Mouse (Mus musculus): ENCODE measurements at regions not wholly inside any gene's neighbourhood (a gene's known extent, or its start where the extent isn't known, plus 50 kb on each side); places are given as distances from the start of the nearest gene placed in this dataset.

DNA sequence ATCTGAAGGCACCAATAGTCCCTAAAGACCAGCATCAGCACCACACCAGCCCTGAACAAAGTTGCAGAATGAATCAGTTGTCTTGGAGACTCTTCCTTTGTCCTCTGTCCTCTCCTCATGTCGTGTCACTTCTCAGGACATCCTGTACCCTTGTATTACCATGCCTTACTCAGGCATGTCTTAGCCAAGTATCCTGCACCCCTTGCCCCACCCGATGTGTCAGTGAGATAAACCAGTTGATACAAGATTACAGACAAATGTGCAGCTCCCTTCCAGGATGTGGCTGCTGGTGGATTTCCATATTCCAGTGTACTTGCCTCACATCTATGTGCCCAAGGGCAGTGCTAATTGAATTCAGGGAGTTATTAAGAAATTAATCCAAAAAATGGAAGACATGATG lies 151.8 kb downstream of the Tbc1d30 start:
- Histone ChIP-seq H3K27me3 (ENCODE audit: control insufficient read depth, insufficient read depth, low read length) (no peaks in the 10 kb centered on the region), H3K4me1 (ENCODE audit: control insufficient read depth, insufficient read depth, low read length) (no peaks in the 10 kb centered on the region), H3K27ac (no peak overlapping the region), H3K9ac (ENCODE audit: low read depth, low read length) (no peak overlapping the region), H3K36me3 (ENCODE audit: control insufficient read depth, insufficient read depth, low read length) (no peaks in the 10 kb centered on the region), H3K79me2 (replicated peaks; ENCODE audit: control insufficient read depth, insufficient read depth, low read length) (no peaks in the 10 kb centered on the region), H3K4me3 (no peak overlapping the region)
- intact Hi-C loops (cut with DNase I) = no loop called here
- TF ChIP-seq EP300 (IDR thresholded peaks at IDR 0.05; ENCODE audit: insufficient read depth, low read depth, low read length) (no peak), POLR2A (IDR thresholded peaks at IDR 0.05; ENCODE audit: insufficient read depth, low read depth, low read length) (no peak), CTCF (IDR thresholded peaks at IDR 0.05) (no peak)
- no peak for DNase-seq
- WGBS = 41% methylated on average over 2 of the region's 2 CpGs

DNA sequence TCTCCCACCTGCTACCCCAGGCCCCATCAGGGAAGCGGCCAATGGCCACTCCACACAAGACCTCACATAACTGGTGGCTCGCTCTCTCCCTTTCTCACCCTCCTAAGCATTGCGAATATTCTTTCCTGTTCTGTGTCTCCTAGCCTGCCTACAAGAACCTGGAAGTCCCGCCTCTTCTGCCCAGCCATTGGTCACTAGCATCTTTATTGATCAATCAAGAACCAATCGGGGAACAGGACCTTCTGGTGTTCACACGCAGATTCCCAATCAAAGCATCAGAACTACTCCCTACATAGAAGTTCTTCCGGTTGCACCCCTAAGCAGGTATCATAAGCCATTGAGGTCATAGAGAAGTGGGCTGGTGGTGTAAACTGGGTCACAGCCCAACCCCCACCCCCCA lies 148.5 kb downstream of the Tbc1d30 start:
- Histone ChIP-seq H3K27ac (no peak overlapping the region), H3K79me2 (replicated peaks; ENCODE audit: control insufficient read depth, insufficient read depth, low read length) (no peaks in the 10 kb centered on the region), H3K27me3 (ENCODE audit: control insufficient read depth, insufficient read depth, low read length) (no peaks in the 10 kb centered on the region), H3K4me1 (ENCODE audit: control insufficient read depth, insufficient read depth, low read length) (no peaks in the 10 kb centered on the region), H3K4me3 (no peak overlapping the region), H3K36me3 (ENCODE audit: control insufficient read depth, insufficient read depth, low read length) (no peaks in the 10 kb centered on the region), H3K9ac (ENCODE audit: low read depth, low read length) (no peak overlapping the region)
- TF ChIP-seq EP300 (IDR thresholded peaks at IDR 0.05; ENCODE audit: insufficient read depth, low read depth, low read length) (no peak), POLR2A (IDR thresholded peaks at IDR 0.05; ENCODE audit: insufficient read depth, low read depth, low read length) (no peak), CTCF (IDR thresholded peaks at IDR 0.05) (no peak)
- intact Hi-C loops (cut with DNase I) = no loop called here
- DNase-seq = no peak
- WGBS = 90% methylated on average over 7 of the region's 7 CpGs

DNA sequence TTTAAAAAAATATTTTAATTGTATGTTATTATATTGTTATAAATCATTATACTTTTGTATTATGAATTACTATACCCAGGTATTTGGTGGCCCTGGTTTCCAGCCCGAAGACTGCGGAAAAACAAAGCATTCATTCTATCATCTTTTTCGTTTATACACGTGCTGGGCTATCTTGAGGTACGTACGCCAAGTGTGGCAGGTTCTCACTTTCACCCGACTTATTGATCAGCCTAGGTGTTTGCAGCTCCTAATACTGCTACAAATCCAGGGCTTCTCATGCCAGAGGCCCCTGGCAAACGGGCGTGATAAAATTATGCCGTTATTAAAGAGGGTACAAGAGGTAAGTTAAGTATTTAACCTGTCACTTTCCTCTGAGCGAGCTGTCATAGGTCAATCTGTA lies 145.5 kb downstream of the Tbc1d30 start:
- Histone ChIP-seq H3K9ac (ENCODE audit: low read depth, low read length) (no peak overlapping the region), H3K4me3 (no peak overlapping the region), H3K27ac (no peak overlapping the region), H3K4me1 (ENCODE audit: control insufficient read depth, insufficient read depth, low read length) (no peaks in the 10 kb centered on the region), H3K79me2 (replicated peaks; ENCODE audit: control insufficient read depth, insufficient read depth, low read length) (no peaks in the 10 kb centered on the region), H3K27me3 (ENCODE audit: control insufficient read depth, insufficient read depth, low read length) (no peaks in the 10 kb centered on the region), H3K36me3 (ENCODE audit: control insufficient read depth, insufficient read depth, low read length) (no peaks in the 10 kb centered on the region)
- 77% methylated on average over 11 of the region's 11 CpGs for whole genome bisulfite sequencing
- intact Hi-C loops (cut with DNase I) = no loop called here
- no peak for DNase-seq
- TF ChIP-seq EP300 (IDR thresholded peaks at IDR 0.05; ENCODE audit: insufficient read depth, low read depth, low read length) = no peak
- TF ChIP-seq CTCF (IDR thresholded peaks at IDR 0.05) = no peak
- no peak for TF ChIP-seq POLR2A (IDR thresholded peaks at IDR 0.05; ENCODE audit: insufficient read depth, low read depth, low read length)

DNA sequence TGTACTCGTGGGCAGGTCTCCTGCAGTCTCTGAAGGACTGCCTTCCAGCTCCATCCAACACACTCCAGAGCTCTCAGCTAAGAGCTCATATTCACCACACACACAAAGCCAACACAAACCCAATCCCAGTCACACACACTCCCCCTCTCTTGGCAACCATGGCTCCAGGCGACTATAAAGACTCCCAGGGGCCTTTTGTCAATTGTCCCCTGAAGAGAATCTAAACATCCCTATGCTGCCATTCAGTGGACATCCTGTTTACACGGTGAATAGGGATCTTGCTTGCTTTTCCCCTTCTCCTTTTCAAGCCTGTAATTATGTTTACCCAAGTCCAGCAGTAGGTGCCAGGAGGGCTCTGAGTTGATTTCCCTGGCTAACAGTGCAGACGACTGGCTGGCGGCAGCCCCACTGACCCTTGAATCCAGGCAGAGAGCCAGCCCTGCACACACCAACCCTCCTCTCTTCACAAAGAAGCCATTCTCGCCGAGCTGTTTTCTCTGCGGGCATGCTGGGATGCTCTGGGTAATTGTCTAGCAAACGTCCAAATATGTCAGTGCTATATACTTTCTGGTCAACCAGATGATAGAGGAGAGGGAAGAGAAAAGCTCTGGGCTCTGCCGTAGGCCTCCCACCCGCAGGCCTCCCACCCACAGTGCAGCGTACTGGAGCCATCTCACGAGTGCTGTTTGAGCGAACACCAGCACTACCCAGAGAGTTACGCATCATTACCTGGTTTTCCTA lies 144.9 kb downstream of the Tbc1d30 start:
- TF ChIP-seq CTCF (IDR thresholded peaks at IDR 0.05) (0 out of 2 replicates have a peak, but pooled peaks have one; percentile 7), EP300 (IDR thresholded peaks at IDR 0.05; ENCODE audit: insufficient read depth, low read depth, low read length) (no peak), POLR2A (IDR thresholded peaks at IDR 0.05; ENCODE audit: insufficient read depth, low read depth, low read length) (no peak)
- H3K4me1 ChIP-seq (ENCODE audit: control insufficient read depth, insufficient read depth, low read length) = no peaks in the 10 kb centered on the region
- H3K79me2 ChIP-seq (replicated peaks; ENCODE audit: control insufficient read depth, insufficient read depth, low read length) = no peaks in the 10 kb centered on the region
- H3K36me3 ChIP-seq (ENCODE audit: control insufficient read depth, insufficient read depth, low read length) = no peaks in the 10 kb centered on the region
- no peak overlapping the region for H3K4me3 ChIP-seq
- intact Hi-C loops (cut with DNase I) = no loop called here
- H3K27ac ChIP-seq = peak overlapping the region; percentile 26; the same call in 1 of the 2 replicates
- WGBS = 34% methylated on average over 15 of the region's 15 CpGs
- H3K9ac ChIP-seq (ENCODE audit: low read depth, low read length) = no peak overlapping the region
- peak; percentile 69 to 74 for DNase-seq
- no peaks in the 10 kb centered on the region for H3K27me3 ChIP-seq (ENCODE audit: control insufficient read depth, insufficient read depth, low read length)

- 91% methylated on average over 3 of the region's 3 CpGs for WGBS
- no peak for DNase-seq
These were observed 144.4 kb downstream of the Tbc1d30 start for GRCm38 (mm10) chr10:121206743-121207039.

More at GRCm38 (mm10) chr10:121206743-121207039, 144.4 kb downstream of the Tbc1d30 start:
- intact Hi-C loops (cut with DNase I) = no loop called here
- no peak overlapping the region for H3K9ac ChIP-seq (ENCODE audit: low read depth, low read length)
- no peak overlapping the region for H3K27ac ChIP-seq
- no peak overlapping the region for H3K4me3 ChIP-seq
- no peak for TF ChIP-seq EP300 (IDR thresholded peaks at IDR 0.05; ENCODE audit: insufficient read depth, low read depth, low read length)
- no peak for TF ChIP-seq POLR2A (IDR thresholded peaks at IDR 0.05; ENCODE audit: insufficient read depth, low read depth, low read length)
- TF ChIP-seq CTCF (IDR thresholded peaks at IDR 0.05) = no peak
- no peaks in the 10 kb centered on the region for H3K79me2 ChIP-seq (replicated peaks; ENCODE audit: control insufficient read depth, insufficient read depth, low read length)
- no peaks in the 10 kb centered on the region for H3K4me1 ChIP-seq (ENCODE audit: control insufficient read depth, insufficient read depth, low read length)
- H3K36me3 ChIP-seq (ENCODE audit: control insufficient read depth, insufficient read depth, low read length) = no peaks in the 10 kb centered on the region
- no peaks in the 10 kb centered on the region for H3K27me3 ChIP-seq (ENCODE audit: control insufficient read depth, insufficient read depth, low read length)
